Mouse (Mus musculus) thymus, postnatal 10 days (tissue): ENCODE measurements around the gene Wipf3.

Experiments used
- DNase-seq, 2 experiments: peaks; one replicate each; pipeline ENCODE4 v3.0.0; 2021; ENCODE audit warnings: low spot score in 2 of 2

The Wipf3 gene

DNA sequence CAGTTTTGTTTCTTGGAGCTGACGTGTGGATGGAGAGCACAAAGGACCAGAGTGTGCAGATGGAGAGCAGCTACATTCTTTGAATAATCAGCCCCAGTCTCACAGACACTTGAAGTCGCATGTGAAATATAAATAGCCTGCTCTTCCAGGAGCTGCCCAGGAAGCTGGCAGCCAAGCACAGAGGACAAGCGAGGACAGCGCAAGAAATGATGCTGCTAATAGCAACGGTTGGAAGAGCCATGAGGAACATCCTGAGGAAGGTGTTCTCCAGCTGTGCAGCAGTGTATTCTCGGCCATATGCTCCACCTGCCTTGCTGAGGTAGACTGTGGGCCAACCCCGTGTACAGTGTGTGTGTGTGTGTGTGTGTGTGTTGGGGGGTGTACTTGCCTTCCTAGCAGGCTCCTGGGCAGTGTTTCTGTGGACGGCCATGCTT, 101.7 kb downstream of the Wipf3 start:
- DNase-seq = no peak

GRCm38 (mm10) chr6:54535485-54535884, 106.1 kb downstream of the Wipf3 start:
- no peak for DNase-seq

- DNase-seq = no peak
Measured at GRCm38 (mm10) chr6:54537053-54537452, 107.7 kb downstream of the Wipf3 start.

DNA sequence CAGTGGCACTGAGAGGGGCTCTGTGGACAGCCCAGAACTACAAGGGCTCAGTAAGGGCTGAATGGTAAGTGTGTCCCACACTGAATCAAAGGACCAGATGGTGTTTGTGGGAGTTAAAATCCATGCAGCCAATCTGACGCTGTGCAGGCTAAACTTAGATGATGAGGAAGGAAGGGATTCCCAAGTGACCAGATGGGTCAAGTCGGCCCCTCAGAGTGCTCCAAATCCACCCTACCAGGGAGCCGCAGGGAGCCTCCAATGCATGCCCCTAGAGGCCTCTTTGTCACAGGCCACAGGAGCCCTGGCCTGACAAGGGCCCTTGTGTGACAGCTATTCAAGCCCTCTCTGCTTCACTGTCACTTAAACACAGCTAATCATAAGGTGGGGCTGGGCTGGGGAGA, 109.4 kb downstream of the Wipf3 start:
- DNase-seq = no peak

- DNase-seq = no peak
Measured at GRCm38 (mm10) chr6:54539396-54539795, 110.0 kb downstream of the Wipf3 start.

GRCm38 (mm10) chr6:54540252-54540887, 111.0 kb downstream of the Wipf3 start:
- no peak for DNase-seq

DNA sequence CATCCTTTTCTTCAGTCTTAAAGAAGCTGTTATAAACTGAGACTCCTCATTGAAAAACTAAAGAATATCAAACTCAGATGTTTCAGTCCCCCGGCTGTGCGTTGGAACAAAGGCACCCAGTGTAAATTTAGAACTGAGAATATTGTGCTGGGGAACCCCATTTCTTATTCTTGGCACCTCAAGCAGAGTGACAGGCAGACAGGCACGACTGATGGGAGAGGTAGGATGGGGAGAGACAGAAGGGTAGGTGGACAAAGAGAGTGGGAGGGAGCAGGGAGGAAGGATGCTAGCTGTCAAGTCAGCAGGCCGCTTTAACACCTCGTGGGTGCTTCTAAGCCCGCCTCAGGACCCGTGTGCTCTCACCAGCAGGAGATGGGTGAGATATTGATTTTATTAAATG, 113.4 kb downstream of the Wipf3 start:
- no peak for DNase-seq

- no peak for DNase-seq
Measured at GRCm38 (mm10) chr6:54543646-54544045, 114.2 kb downstream of the Wipf3 start.

- DNase-seq = no peak
Measured at GRCm38 (mm10) chr6:54548314-54549019, 119.1 kb downstream of the Wipf3 start.

DNA sequence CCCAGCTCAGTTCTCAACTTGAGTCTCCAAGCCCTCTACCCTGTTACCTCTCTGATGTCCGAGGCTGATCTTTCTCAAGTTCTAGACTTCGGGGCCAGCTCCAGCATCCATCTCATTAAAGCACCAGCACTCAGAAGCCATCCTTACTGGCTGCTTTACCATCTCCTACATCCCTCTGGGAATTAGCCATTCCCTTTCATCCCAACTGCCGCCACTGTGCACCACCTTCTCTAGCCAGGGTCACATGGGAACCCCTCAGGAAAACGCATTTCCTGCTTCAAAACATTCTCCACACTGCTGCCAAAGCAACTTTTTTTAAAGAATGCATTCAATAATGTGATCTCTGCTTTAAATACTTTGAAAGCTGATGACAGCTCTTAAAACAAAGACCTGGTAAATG, 119.9 kb downstream of the Wipf3 start:
- no peak for DNase-seq

DNA sequence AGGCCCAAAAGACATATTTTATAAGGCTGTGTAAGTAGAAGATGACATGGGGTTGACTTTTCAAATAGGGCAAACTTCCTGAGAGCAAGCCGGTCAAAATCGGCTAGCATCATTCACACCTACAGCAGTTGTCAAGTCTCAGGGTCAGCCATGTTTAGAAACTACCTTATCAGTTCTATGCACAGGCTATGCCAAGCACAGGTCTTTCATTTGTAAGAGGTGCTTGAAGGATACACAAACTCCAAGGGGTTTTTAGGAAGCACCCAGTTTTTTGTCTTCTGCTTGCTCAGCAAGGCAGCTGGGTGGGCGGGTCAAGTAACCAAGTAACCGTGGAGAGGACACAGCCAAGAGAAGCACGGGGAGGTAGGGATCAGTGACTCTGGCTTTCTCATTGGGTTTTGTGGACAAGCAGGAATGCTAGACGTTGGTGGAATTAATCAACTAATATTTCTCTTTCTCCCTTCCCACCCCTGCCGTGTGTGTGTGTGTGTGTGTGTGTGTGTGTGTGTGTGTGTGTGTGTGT, 121.5 kb downstream of the Wipf3 start:
- no peak for DNase-seq

- no peak for DNase-seq
Measured at GRCm38 (mm10) chr6:54552721-54553413, 123.5 kb downstream of the Wipf3 start.
